Mouse (Mus musculus) lung, postnatal 0 days (tissue): ENCODE results near the gene Kif22.

Source experiments
- CTCF ChIP-seq: IDR thresholded peaks from 2 replicates; pipeline ENCODE4 v1.5.1; 2016; ENCODE audit warnings: antibody characterized with exemption, mild to moderate bottlenecking
- EP300 ChIP-seq: IDR thresholded peaks from 2 replicates; pipeline ENCODE4 v1.6.1; 2016; ENCODE audit warnings: antibody characterized with exemption, mild to moderate bottlenecking, control low read depth

DNA sequence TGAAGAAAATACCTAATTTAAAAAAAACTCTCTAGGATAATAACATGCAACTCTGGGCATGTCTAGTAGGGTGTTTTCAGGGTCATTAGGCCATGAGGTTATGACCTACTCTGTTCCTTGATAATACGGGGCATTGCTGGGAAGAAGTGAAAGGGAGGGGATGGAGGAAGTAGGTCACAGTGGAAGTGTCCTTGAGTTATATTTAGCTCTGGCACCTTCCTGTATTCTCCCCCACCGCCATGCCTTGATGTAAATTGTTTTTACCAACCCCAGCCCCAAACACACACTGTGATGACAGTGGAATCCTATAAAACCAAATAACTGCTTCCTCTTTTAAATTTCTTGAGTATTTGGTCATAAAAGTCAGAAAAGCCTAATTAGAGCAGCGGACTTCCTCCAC is 37.8 kb upstream of the Kif22 start:
- TF ChIP-seq CTCF (no peak), EP300 (no peak)
